Mouse (Mus musculus) ES-Bruce4 (cell line): ENCODE data around the gene Tex2.

Experiments used
- CTCF ChIP-seq: IDR thresholded peaks from one replicate; pipeline ENCODE4 v1.8.1; 2011; ENCODE audit warnings: low read depth, low read length
- POLR2A ChIP-seq: IDR thresholded peaks from one replicate; pipeline ENCODE4 v1.8.1; 2011; ENCODE audit warnings: low read length; ENCODE audit not compliant: insufficient read depth

GRCm38 (mm10) chr11:106482867-106483266 is 130.4 kb downstream of the Tex2 start:
- TF ChIP-seq POLR2A (no peak), CTCF (no peak)
